Mouse (Mus musculus) liver, postnatal 0 days (tissue): ENCODE measurements around the gene 5330417C22Rik.

Experiments used
- CTCF ChIP-seq: sonication (generic); IDR thresholded peaks from 2 replicates; pipeline ENCODE4 v1.5.1; 2016; ENCODE audit warnings: antibody characterized with exemption, low read depth
- EP300 ChIP-seq: IDR thresholded peaks from 2 replicates; pipeline ENCODE4 v1.6.1; 2016; ENCODE audit warnings: antibody characterized with exemption, low read depth, mild to moderate bottlenecking

DNA sequence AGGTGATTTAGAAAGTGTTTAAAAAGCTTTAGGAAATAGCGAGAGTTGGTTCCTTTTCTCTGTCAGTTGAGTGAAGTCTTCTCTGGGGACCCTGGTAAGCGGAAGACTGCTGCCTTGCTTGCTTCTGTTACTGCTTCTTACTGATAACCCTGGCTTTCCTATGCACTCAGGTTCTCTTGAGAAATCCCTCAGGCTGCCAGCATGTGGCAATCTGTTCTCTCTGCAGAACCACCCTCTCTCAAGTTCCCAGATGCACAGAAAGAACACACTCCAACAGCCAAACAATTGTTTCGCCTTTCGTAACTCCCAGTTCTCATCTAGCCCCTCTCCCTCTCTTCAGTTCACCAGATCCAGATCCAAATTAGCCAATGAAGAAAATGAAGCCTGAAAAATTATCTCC lies 21.6 kb upstream of the 5330417C22Rik start:
- no peak for TF ChIP-seq CTCF
- TF ChIP-seq EP300 = no peak
